Mouse (Mus musculus) Patski (cell line): ENCODE results near the gene Mtln. TPM values are rescaled to one million over a fixed set of nuclear protein-coding genes. Genes with fewer than 3 reads are reported as not detected.
A peak's percentile ranks its signal among the peaks of the same experiment; 100 is the strongest.

ENCODE experiments used
- ATAC-seq: fragments of 100-300 bp; one replicate; pipeline ENCODE4 v1.8.0; 2021
- CTCF ChIA-PET: fragments of 350-600 bp; sonication (Branson Sonifier 250); formaldehyde crosslinking; loops from one replicate; lab custom pipeline; 2022; ENCODE audit warnings: inconsistent platforms; lab: Charles Lee
- POLR2A ChIA-PET: fragments of 350-600 bp; sonication (Branson Sonifier 250); formaldehyde crosslinking; loops from one replicate; lab custom pipeline; 2022; ENCODE audit warnings: antibody characterized with exemption, inconsistent platforms; lab: Charles Lee
- DNase-seq: peaks from one replicate; pipeline ENCODE4 v3.0.0-alpha.2; 2011; ENCODE audit warnings: low read depth, low spot score
- H3K27me3 ChIP-seq: fragments of 371-371 bp; one replicate; pipeline ENCODE4 v1.5.1; 2021
- CTCF ChIP-seq: fragments of 100-300 bp; IDR thresholded peaks from one replicate; pipeline ENCODE4 v1.5.1; 2021
- in situ Hi-C: fragments of 300-500 bp; cut with MboI; formaldehyde crosslinking; loops from 3 replicates; pipeline ENCODE4 v1.11.1; 2018; ENCODE audit warnings: low pct_unique_long_range_greater_than_20kb, mixed read lengths
- polyA plus RNA-seq: library from polyadenylated mRNA; unstranded; gene quantifications from one replicate; pipeline ENCODE4 v1.2.3, GENCODE M21; 2021

Mtln gene
- 34.9 TPM for polyA plus RNA-seq

GRCm38 (mm10) chr2:127791919-127792603 lies at the start of gene Mtln:
Gene Mtln, minus strand, starts transcription at chr2:127792488.
- POLR2A ChIA-PET: no interaction called here
- TF ChIP-seq CTCF: no peak
- in situ Hi-C loops: no loop called here
- ATAC-seq (peak; percentile 85), DNase-seq (peak; percentile 55)
- CTCF ChIA-PET: interaction anchor here (0.9 to 1.8 kb wide), 5 partner anchors 10 to 28 kb away, joined by 3 to 11 read pairs (median 3); no protein-coding TSS in a partner anchor
- H3K27me3 ChIP-seq: no peaks in the 10 kb centered on the region

GRCm38 (mm10) chr2:127841402-127841801 lies 49.1 kb upstream of the Mtln start:
- TF ChIP-seq CTCF: no peak
- in situ Hi-C loops: no loop called here
- DNase-seq: no peak
- ChIA-PET POLR2A (no interaction called here), CTCF (no interaction called here)
- H3K27me3 ChIP-seq: peaks cover 88% of the 10 kb centered on the region
- ATAC-seq: no peak

- POLR2A ChIA-PET: no interaction called here
- ATAC-seq: no peak
- DNase-seq: no peak
- CTCF ChIA-PET: no interaction called here
- in situ Hi-C loops: no loop called here
- no peak for TF ChIP-seq CTCF
- H3K27me3 ChIP-seq: peaks cover 84% of the 10 kb centered on the region
Measured at GRCm38 (mm10) chr2:127839425-127839824, 47.1 kb upstream of the Mtln start.

GRCm38 (mm10) chr2:127838576-127838975 lies 46.3 kb upstream of the Mtln start, which contains the start of gene Acoxl:
Gene Acoxl, plus strand, starts transcription at chr2:127838876.
- no peak for ATAC-seq
- in situ Hi-C loops: no loop called here
- ChIA-PET POLR2A (no interaction called here), CTCF (no interaction called here)
- DNase-seq: no peak
- peaks cover 75% of the 10 kb centered on the region for H3K27me3 ChIP-seq
- no peak for TF ChIP-seq CTCF

- no peak for DNase-seq
- H3K27me3 ChIP-seq: peaks cover 21% of the 10 kb centered on the region
- ChIA-PET CTCF (interaction anchor here (0.7 to 3.7 kb wide), 5 partner anchors 11 to 64 kb away, joined by 3 to 12 read pairs (median 3); no protein-coding TSS in a partner anchor), POLR2A (no interaction called here)
- peak; percentile 76 for TF ChIP-seq CTCF
- no peak for ATAC-seq
- in situ Hi-C loops: no loop called here
Measured at GRCm38 (mm10) chr2:127832833-127833190, 40.5 kb upstream of the Mtln start.

GRCm38 (mm10) chr2:127832103-127832832 lies 40.0 kb upstream of the Mtln start:
- POLR2A ChIA-PET: interaction anchor here (0.7 to 1.0 kb wide), 2 partner anchors 10 to 447 kb away, joined by 3 to 4 read pairs; no protein-coding TSS in a partner anchor

GRCm38 (mm10) chr2:127831401-127832102 lies 39.3 kb upstream of the Mtln start, which contains the start of gene Bub1:
Gene Bub1, minus strand, starts transcription at chr2:127831865.
- POLR2A ChIA-PET: interaction anchor here (0.7 to 1.0 kb wide), 3 partner anchors 10 to 448 kb away, joined by 3 to 4 read pairs (median 3); no protein-coding TSS in a partner anchor
- DNase-seq: peak; percentile 59
- H3K27me3 ChIP-seq: peaks cover 12% of the 10 kb centered on the region
- peak; percentile 83 for ATAC-seq
- no peak for TF ChIP-seq CTCF
- CTCF ChIA-PET: interaction anchor here (0.7 to 3.7 kb wide), 3 partner anchors 10 to 14 kb away, joined by 3 to 12 read pairs (median 4); no protein-coding TSS in a partner anchor
- in situ Hi-C loops: no loop called here

More at GRCm38 (mm10) chr2:127832103-127832832, 40.0 kb upstream of the Mtln start:
- no peak for TF ChIP-seq CTCF
- ATAC-seq: peak; percentile 21
- CTCF ChIA-PET: interaction anchor here (0.7 to 3.7 kb wide), 6 partner anchors 12 to 65 kb away, joined by 3 to 12 read pairs (median 3); no protein-coding TSS in a partner anchor
- in situ Hi-C loops: no loop called here
- peaks cover 16% of the 10 kb centered on the region for H3K27me3 ChIP-seq
- no peak for DNase-seq

- CTCF ChIA-PET: no interaction called here
- no peak for ATAC-seq
- no peak for TF ChIP-seq CTCF
- no peak for DNase-seq
- in situ Hi-C loops: no loop called here
- no peaks in the 10 kb centered on the region for H3K27me3 ChIP-seq
- POLR2A ChIA-PET: no interaction called here
Measured at GRCm38 (mm10) chr2:127789651-127790270, 2.5 kb downstream of the Mtln start.

- peak; percentile 6 for ATAC-seq
- no peak for DNase-seq
- ChIA-PET CTCF (no interaction called here), POLR2A (no interaction called here)
- in situ Hi-C loops: no loop called here
- no peaks in the 10 kb centered on the region for H3K27me3 ChIP-seq
- TF ChIP-seq CTCF: no peak
Measured at GRCm38 (mm10) chr2:127789138-127789537, 3.1 kb downstream of the Mtln start.
